Mouse (Mus musculus): ENCODE results near the gene Prdm15. TPM values are rescaled to one million over a fixed set of nuclear protein-coding genes. Genes with fewer than 3 reads are reported as not detected.

The Prdm15 gene
- total RNA-seq, 2 experiments from 2014 or later, result 4.2 to 7.7 TPM

- no peak for DNase-seq
- intact Hi-C loops (cut with DNase I), result no loop called here
Measured at GRCm38 (mm10) chr16:97758288-97758687, 93.4 kb downstream of the Prdm15 start.

DNA sequence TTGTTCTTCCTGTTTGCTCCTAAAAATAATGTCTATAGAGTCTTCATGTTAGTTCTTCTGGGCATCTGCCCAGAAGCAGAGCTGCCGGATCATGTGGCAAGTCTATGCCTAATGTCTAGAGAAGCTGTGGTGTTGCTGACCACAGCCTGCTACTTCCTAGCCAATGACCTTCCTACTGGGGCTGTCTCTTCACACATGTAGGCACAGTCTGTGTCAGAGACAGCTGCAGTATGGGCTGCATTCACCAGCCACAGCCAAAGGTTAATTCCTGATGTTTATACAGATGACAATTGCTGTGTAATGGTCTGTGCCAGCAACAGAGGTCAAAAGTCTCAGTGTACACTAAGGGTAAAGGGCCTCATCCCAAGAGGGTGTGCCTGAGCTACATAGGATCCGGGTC lies 95.2 kb downstream of the Prdm15 start:
- intact Hi-C loops (cut with DNase I), result no loop called here
- no peak for DNase-seq

- no peak for DNase-seq
- intact Hi-C loops (cut with DNase I), result no loop called here
Measured at GRCm38 (mm10) chr16:97752316-97752941, 99.2 kb downstream of the Prdm15 start.

GRCm38 (mm10) chr16:97751884-97752283 lies 99.8 kb downstream of the Prdm15 start:
- intact Hi-C loops (cut with DNase I), result no loop called here
- DNase-seq, result peak; percentile 68 to 71

GRCm38 (mm10) chr16:97748421-97748820 lies 103.2 kb downstream of the Prdm15 start:
- DNase-seq, result no peak
- intact Hi-C loops (cut with DNase I), result no loop called here

Small RNA genes lying within 50 kb of the gene (microRNA-seq; reads per million reads assigned to microRNA genes)
- gene Mir6964 (ENCODE audit: borderline number of aligned reads in 2 of 2), result 0 reads per million in 2 experiments

Other genes starting within 250 kb of the Prdm15 start
- gene Tmprss2, start 240.7 kb downstream of the Prdm15 start, total RNA-seq (2021), result not detected
- under 1 TPM in 1 of 2 experiments, not detected in 1; 0.19 TPM for gene Ripk4, start 88.1 kb downstream of the Prdm15 start, total RNA-seq (2021)
- gene C2cd2, start 110.7 kb upstream of the Prdm15 start, total RNA-seq (2021), result 10 to 100 TPM; 18.3 to 28.8 TPM
- 1 to 10 TPM; 9.3 to 9.5 TPM for gene Zbtb21, start 110.8 kb upstream of the Prdm15 start, total RNA-seq (2021)
- gene B230307C23Rik, start 145.5 kb upstream of the Prdm15 start, total RNA-seq (2021), result 1 to 10 TPM; 4.1 to 4.3 TPM
- gene A630089N07Rik, start 230.6 kb upstream of the Prdm15 start, total RNA-seq (2021), result 1 to 10 TPM; 1.4 to 1.5 TPM

Measured in heart, postnatal 36 days (tissue).